Mouse (Mus musculus): ENCODE results near the gene Prss27.

The Prss27 gene

GRCm38 (mm10) chr17:24037844-24038243 is at the start of gene Prss27:
TSS of gene Prss27 (plus strand) at chr17:24038144.
- DNase-seq (ENCODE audit: low spot score): no peak

- no peak for DNase-seq (ENCODE audit: low spot score)
Observed at GRCm38 (mm10) chr17:23989802-23990201, 48.1 kb upstream of the Prss27 start.

- no peak for DNase-seq (ENCODE audit: low spot score)
Observed at GRCm38 (mm10) chr17:23992789-23993553, 45.0 kb upstream of the Prss27 start.

GRCm38 (mm10) chr17:23993559-23994428 is 44.1 kb upstream of the Prss27 start:
- DNase-seq (ENCODE audit: low spot score): peak; percentile 41

- DNase-seq (ENCODE audit: low spot score): no peak
Observed at GRCm38 (mm10) chr17:23994667-23995066, 43.3 kb upstream of the Prss27 start.

- DNase-seq (ENCODE audit: low spot score): no peak
Observed at GRCm38 (mm10) chr17:23995421-23995820, 42.5 kb upstream of the Prss27 start.

GRCm38 (mm10) chr17:23997901-23998300 is 40.0 kb upstream of the Prss27 start, which contains the start of gene Prss22:
TSS of gene Prss22 (minus strand) at chr17:23998100.
- DNase-seq (ENCODE audit: low spot score): no peak

GRCm38 (mm10) chr17:23998383-23998782 is 39.6 kb upstream of the Prss27 start:
- DNase-seq (ENCODE audit: low spot score): no peak

- DNase-seq (ENCODE audit: low spot score): peak; percentile 66
Observed at GRCm38 (mm10) chr17:24000404-24000803, 37.5 kb upstream of the Prss27 start.

- no peak for DNase-seq (ENCODE audit: low spot score)
Observed at GRCm38 (mm10) chr17:24004071-24004665, 33.8 kb upstream of the Prss27 start.

GRCm38 (mm10) chr17:24005049-24005448 is 32.9 kb upstream of the Prss27 start:
- no peak for DNase-seq (ENCODE audit: low spot score)

GRCm38 (mm10) chr17:24006930-24007329 is 31.0 kb upstream of the Prss27 start:
- DNase-seq (ENCODE audit: low spot score): no peak

- DNase-seq (ENCODE audit: low spot score): peak; percentile 69
Observed at GRCm38 (mm10) chr17:24007391-24007790, 30.6 kb upstream of the Prss27 start.

GRCm38 (mm10) chr17:24008105-24008504 is 29.8 kb upstream of the Prss27 start:
- DNase-seq (ENCODE audit: low spot score): no peak

GRCm38 (mm10) chr17:24009617-24010016 is 28.3 kb upstream of the Prss27 start:
- DNase-seq (ENCODE audit: low spot score): no peak

- peak; percentile 41 for DNase-seq (ENCODE audit: low spot score)
Observed at GRCm38 (mm10) chr17:24012921-24013320, 25.0 kb upstream of the Prss27 start.

GRCm38 (mm10) chr17:24014433-24014965 is 23.4 kb upstream of the Prss27 start:
- DNase-seq (ENCODE audit: low spot score): no peak

GRCm38 (mm10) chr17:24015727-24016126 is 22.2 kb upstream of the Prss27 start:
- DNase-seq (ENCODE audit: low spot score): no peak

GRCm38 (mm10) chr17:24020696-24021095 is 17.2 kb upstream of the Prss27 start:
- peak; percentile 72 for DNase-seq (ENCODE audit: low spot score)

GRCm38 (mm10) chr17:24021375-24022199 is 16.4 kb upstream of the Prss27 start:
- DNase-seq (ENCODE audit: low spot score): peak; percentile 83

- DNase-seq (ENCODE audit: low spot score): no peak
Observed at GRCm38 (mm10) chr17:24029477-24029876, 8.5 kb upstream of the Prss27 start.
